Mouse (Mus musculus): ENCODE results near the gene Neurl1a.

DNA sequence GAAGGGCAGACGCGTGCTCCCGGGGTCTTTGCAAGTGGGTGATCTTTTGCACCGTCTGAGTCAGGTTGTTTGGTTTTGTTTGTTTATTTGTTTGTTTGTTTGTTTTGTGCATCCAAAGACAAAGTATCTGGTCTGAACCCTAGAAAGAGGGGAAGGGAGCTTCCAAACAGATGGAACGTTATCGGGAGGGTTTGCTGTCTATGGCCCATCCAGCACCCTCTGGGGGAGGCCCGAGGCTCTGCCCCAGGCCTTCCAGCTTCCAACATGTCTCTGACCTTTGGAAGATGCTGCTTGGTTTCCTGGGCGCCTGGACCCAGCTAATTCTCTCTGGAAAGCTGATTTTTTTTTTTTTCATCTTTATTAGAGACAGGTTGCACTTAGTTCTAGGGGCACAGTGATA lies 1.4 kb downstream of the Neurl1a start:
- TF ChIP-seq POLR2A (IDR thresholded peaks at IDR 0.05; ENCODE audit: extremely low read depth, insufficient read depth, low read length) (no peak), CTCF (IDR thresholded peaks at IDR 0.05; ENCODE audit: low read depth, low read length) (no peak)

Measured in liver, adult 2 months (tissue).